Mouse (Mus musculus) monocyte, adult 5-6 weeks (primary cell): Measurements from ENCODE around the gene Vmn1r217. TPM values are rescaled to one million over a fixed set of nuclear protein-coding genes. Genes with fewer than 3 reads are reported as not detected.
"Not testable (repeated sequence)": the region's sequence is repeated elsewhere in the genome, so short reads cannot be mapped to it uniquely, and the experiment has no call there.

Experiments used
- ATAC-seq: fragments of 153-309, 156-312 bp; replicated peaks from 2 replicates; pipeline ENCODE4 v1.8.0; 2017; ENCODE audit warnings: mild to moderate bottlenecking; ENCODE audit not compliant: low TSS enrichment, insufficient number of reproducible peaks, severe bottlenecking, poor library complexity, low FRiP score
- total RNA-seq: library from RNA; stranded (forward); fragments of 200-1000, 200-491, 200-594 nt; gene quantifications from 3 replicates; pipeline ENCODE4 v1.2.3, GENCODE M21; 2017

Vmn1r217 gene
- not detected in 3 replicates for total RNA-seq

- ATAC-seq: not testable (repeated sequence)
These were observed at the start of gene Vmn1r217 for GRCm38 (mm10) chr13:23118126-23118525. TSS of gene Vmn1r217 (minus strand) at chr13:23118226.

GRCm38 (mm10) chr13:23166471-23166870 is 48.4 kb upstream of the Vmn1r217 start:
- not testable (repeated sequence) for ATAC-seq

- no peak for ATAC-seq
These were observed 41.0 kb upstream of the Vmn1r217 start, which contains the start of gene Vmn1r219 for GRCm38 (mm10) chr13:23159012-23159411. TSS of gene Vmn1r219 (plus strand) at chr13:23159312.

- ATAC-seq: no peak
These were observed 39.8 kb upstream of the Vmn1r217 start for GRCm38 (mm10) chr13:23157848-23158247.

- no peak for ATAC-seq
These were observed 20.9 kb upstream of the Vmn1r217 start for GRCm38 (mm10) chr13:23138880-23139279.

GRCm38 (mm10) chr13:23133501-23133900 is 15.5 kb upstream of the Vmn1r217 start:
- no peak for ATAC-seq

GRCm38 (mm10) chr13:23133099-23133498 is 15.1 kb upstream of the Vmn1r217 start, which contains the start of gene Vmn1r218:
TSS of gene Vmn1r218 (plus strand) at chr13:23133155.
- no peak for ATAC-seq

- ATAC-seq: no peak
These were observed 2.6 kb upstream of the Vmn1r217 start for GRCm38 (mm10) chr13:23120611-23121010.

GRCm38 (mm10) chr13:23094386-23094785 is 23.6 kb downstream of the Vmn1r217 start:
- ATAC-seq: no peak

GRCm38 (mm10) chr13:23069312-23069711 is 48.7 kb downstream of the Vmn1r217 start:
- no peak for ATAC-seq

GRCm38 (mm10) chr13:23067725-23068124 is 50.3 kb downstream of the Vmn1r217 start, which contains the start of gene Vmn1r215:
TSS of gene Vmn1r215 (plus strand) at chr13:23068025.
- ATAC-seq: no peak

GRCm38 (mm10) chr13:23057778-23058177 is 60.2 kb downstream of the Vmn1r217 start:
- ATAC-seq: no peak

Other genes with a start within 250 kb of the Vmn1r217 start
- gene Vmn1r212, start 234.0 kb downstream of the Vmn1r217 start, total RNA-seq: not detected in 3 replicates
- not detected in 3 replicates for gene Vmn1r213, start 110.6 kb downstream of the Vmn1r217 start, total RNA-seq
- gene Vmn1r214, start 87.8 kb downstream of the Vmn1r217 start, total RNA-seq: not detected in 3 replicates
- not detected in 3 replicates for gene Vmn1r215, start 50.2 kb downstream of the Vmn1r217 start, total RNA-seq
- gene Vmn1r218, start 14.9 kb upstream of the Vmn1r217 start, total RNA-seq: 0.11 TPM in 1 of 3 replicates, not detected in the others
- gene Vmn1r219, start 41.1 kb upstream of the Vmn1r217 start, total RNA-seq: 0.11 TPM in 1 of 3 replicates, not detected in the others
- not detected in 3 replicates for gene Vmn1r220, start 69.7 kb upstream of the Vmn1r217 start, total RNA-seq
- not detected in 3 replicates for gene Vmn1r221, start 95.9 kb upstream of the Vmn1r217 start, total RNA-seq
- gene Vmn1r222, start 117.7 kb upstream of the Vmn1r217 start, total RNA-seq: not detected in 3 replicates
- gene Vmn1r223, start 128.9 kb upstream of the Vmn1r217 start, total RNA-seq: not detected in 3 replicates